Mouse (Mus musculus): ENCODE data around the gene Mafg. TPM values are rescaled to one million over a fixed set of nuclear protein-coding genes. Genes with fewer than 3 reads are reported as not detected.

The Mafg gene
- total RNA-seq, 2 experiments from 2014 or later: 50.2 to 58.8 TPM

Small RNA genes within 50 kb of the gene (microRNA-seq; reads per million reads assigned to microRNA genes)
- not detected for gene Mir6936

Other genes starting within 250 kb of the Mafg start
- gene Nploc4, start 195.9 kb downstream of the Mafg start, total RNA-seq (2021): 100 to 1,000 TPM in 1 of 2 experiments, 10 to 100 TPM in 1; 84.6 to 100 TPM
- gene Tspan10, start 191.0 kb downstream of the Mafg start, total RNA-seq (2021): under 1 TPM in 1 of 2 experiments, not detected in 1; 0.57 TPM
- under 1 TPM; 0.33 to 0.39 TPM for gene Pde6g, start 180.1 kb downstream of the Mafg start, total RNA-seq (2021)
- 10 to 100 TPM; 18.9 to 24.7 TPM for gene Oxld1, start 175.5 kb downstream of the Mafg start, total RNA-seq (2021)
- gene Ccdc137, start 175.5 kb downstream of the Mafg start, total RNA-seq (2021): 1 to 10 TPM; 5.7 to 6.2 TPM
- 1 to 10 TPM; 4.3 to 6.2 TPM for gene Arl16, start 166.0 kb downstream of the Mafg start, total RNA-seq (2021)
- 100 to 1,000 TPM; 130 to 136 TPM for gene Mrpl12, start 149.0 kb downstream of the Mafg start, total RNA-seq (2021)
- 1 to 10 TPM; 3.3 to 4.5 TPM for gene Slc25a10, start 141.8 kb downstream of the Mafg start, total RNA-seq (2021)
- gene Gcgr, start 102.9 kb downstream of the Mafg start, total RNA-seq (2021): under 1 TPM in 1 of 2 experiments, not detected in 1; 0.45 TPM
- 10 to 100 TPM; 18.4 to 22.7 TPM for gene Mcrip1, start 83.9 kb downstream of the Mafg start, total RNA-seq (2021)
- gene Ppp1r27, start 82.5 kb downstream of the Mafg start, total RNA-seq (2021): 100 to 1,000 TPM; 140 to 577 TPM
- 100 to 1,000 TPM; 188 to 221 TPM for gene P4hb, start 60.3 kb downstream of the Mafg start, total RNA-seq (2021)
- 10 to 100 TPM; 71.0 to 89.8 TPM for gene Arhgdia, start 52.0 kb downstream of the Mafg start, total RNA-seq (2021)
- 10 to 100 TPM; 42.8 to 48.6 TPM for gene Alyref, start 35.2 kb downstream of the Mafg start, total RNA-seq (2021)
- 10 to 100 TPM; 45.9 to 52.1 TPM for gene Anapc11, start 35.2 kb downstream of the Mafg start, total RNA-seq (2021)
- gene Npb, start 25.1 kb downstream of the Mafg start, total RNA-seq (2021): not detected
- 10 to 100 TPM; 26.1 to 27.7 TPM for gene Pcyt2, start 15.7 kb downstream of the Mafg start, total RNA-seq (2021)
- gene Sirt7, start 8.4 kb downstream of the Mafg start, total RNA-seq (2021): 1 to 10 TPM; 3.6 to 4.2 TPM
- gene Pycr1, start 10.2 kb upstream of the Mafg start, total RNA-seq (2021): 1 to 10 TPM; 2.8 to 3.2 TPM
- gene Myadml2, start 14.6 kb upstream of the Mafg start, total RNA-seq (2021): 100 to 1,000 TPM; 124 to 137 TPM
- gene Notum, start 27.6 kb upstream of the Mafg start, total RNA-seq (2021): not detected
- gene Aspscr1, start 39.4 kb upstream of the Mafg start, total RNA-seq (2021): 10 to 100 TPM; 31.1 to 33.4 TPM
- gene Cenpx, start 80.1 kb upstream of the Mafg start, total RNA-seq (2021): 10 to 100 TPM; 24.2 to 32.0 TPM
- 1 to 10 TPM; 2.3 to 3.0 TPM for gene Lrrc45, start 80.3 kb upstream of the Mafg start, total RNA-seq (2021)
- gene Rac3, start 87.9 kb upstream of the Mafg start, total RNA-seq (2021): 1 to 10 TPM in 1 of 2 experiments, under 1 TPM in 1; 0.95 to 1.3 TPM
- gene Dcxr, start 93.7 kb upstream of the Mafg start, total RNA-seq (2021): 1 to 10 TPM; 8.2 to 9.6 TPM
- 10 to 100 TPM; 11.6 to 16.9 TPM for gene Cbr2, start 98.5 kb upstream of the Mafg start, total RNA-seq (2021)
- gene Hmga1b, start 129.2 kb upstream of the Mafg start, total RNA-seq (2021): 10 to 100 TPM; 20.4 to 22.2 TPM
- gene Rfng, start 150.6 kb upstream of the Mafg start, total RNA-seq (2021): 10 to 100 TPM; 12.6 to 13.0 TPM
- gene Gps1, start 150.7 kb upstream of the Mafg start, total RNA-seq (2021): 10 to 100 TPM; 62.5 to 63.3 TPM
- 10 to 100 TPM; 27.6 to 28.6 TPM for gene Dus1l, start 162.8 kb upstream of the Mafg start, total RNA-seq (2021)
- gene Fasn, start 190.9 kb upstream of the Mafg start, total RNA-seq (2021): 10 to 100 TPM; 11.4 to 17.1 TPM